Mouse (Mus musculus) megakaryocyte, embryonic 14.5 days (primary cell): ENCODE results near the gene Helt. TPM values are rescaled to one million over a fixed set of nuclear protein-coding genes. Genes with fewer than 3 reads are reported as not detected.
A peak's percentile ranks its signal among the peaks of the same experiment; 100 is the strongest.
"Not testable (repeated sequence)": the region's sequence is repeated elsewhere in the genome, so short reads cannot be mapped to it uniquely, and the experiment has no call there.

ENCODE experiments used
- H3K27me3 ChIP-seq: replicated peaks from 2 replicates; pipeline ENCODE3; 2012; ENCODE audit warnings: inconsistent platforms
- H3K36me3 ChIP-seq: replicated peaks from 2 replicates; pipeline ENCODE3; 2012; ENCODE audit warnings: low read length, inconsistent platforms, mixed read lengths
- H3K4me1 ChIP-seq: 2 replicates; pipeline ENCODE4 v1.6.1; 2012; ENCODE audit warnings: inconsistent platforms
- H3K4me3 ChIP-seq: replicated peaks from 2 replicates; pipeline ENCODE3; 2012; ENCODE audit warnings: moderate library complexity, mild to moderate bottlenecking, inconsistent platforms
- H3K9me3 ChIP-seq: 2 replicates; pipeline ENCODE4 v1.6.1; 2012; ENCODE audit warnings: inconsistent platforms
- FLI1 ChIP-seq: IDR thresholded peaks from 2 replicates; pipeline ENCODE4 v1.6.1; 2012; ENCODE audit warnings: low read length, inconsistent platforms, mixed read lengths
- GATA1 ChIP-seq: IDR thresholded peaks from 3 replicates; pipeline ENCODE4 v1.6.1; 2012; ENCODE audit warnings: mixed read lengths, low read length, inconsistent platforms, borderline replicate concordance
- polyA plus RNA-seq: library from polyadenylated mRNA; stranded (reverse); fragments of >175 nt; gene quantifications from 2 replicates; pipeline ENCODE4 v1.2.3, GENCODE M21; 2012; ENCODE audit warnings: low replicate concordance; ENCODE audit not compliant: insufficient read depth

Gene Helt
- polyA plus RNA-seq, 1 experiment: not detected

GRCm38 (mm10) chr8:46285980-46286379 lies 8.5 kb downstream of the Helt start:
- no peaks in the 10 kb centered on the region for H3K36me3 ChIP-seq
- H3K4me1 ChIP-seq: peaks cover 6% of the 10 kb centered on the region
- TF ChIP-seq FLI1: no peak
- no peak for TF ChIP-seq GATA1
- no peak overlapping the region for H3K4me3 ChIP-seq
- H3K27me3 ChIP-seq: peaks cover 22% of the 10 kb centered on the region
- H3K9me3 ChIP-seq: 0 out of 2 replicates have a peak, but pooled peaks cover 4% of the 10 kb centered on the region

GRCm38 (mm10) chr8:46281536-46281935 lies 12.9 kb downstream of the Helt start:
- Histone ChIP-seq H3K4me1 (peaks cover 17% of the 10 kb centered on the region), H3K4me3 (no peak overlapping the region), H3K27me3 (peaks cover 5% of the 10 kb centered on the region), H3K9me3 (0 out of 2 replicates have a peak, but pooled peaks cover 3% of the 10 kb centered on the region), H3K36me3 (no peaks in the 10 kb centered on the region)
- TF ChIP-seq FLI1 (no peak), GATA1 (no peak)

DNA sequence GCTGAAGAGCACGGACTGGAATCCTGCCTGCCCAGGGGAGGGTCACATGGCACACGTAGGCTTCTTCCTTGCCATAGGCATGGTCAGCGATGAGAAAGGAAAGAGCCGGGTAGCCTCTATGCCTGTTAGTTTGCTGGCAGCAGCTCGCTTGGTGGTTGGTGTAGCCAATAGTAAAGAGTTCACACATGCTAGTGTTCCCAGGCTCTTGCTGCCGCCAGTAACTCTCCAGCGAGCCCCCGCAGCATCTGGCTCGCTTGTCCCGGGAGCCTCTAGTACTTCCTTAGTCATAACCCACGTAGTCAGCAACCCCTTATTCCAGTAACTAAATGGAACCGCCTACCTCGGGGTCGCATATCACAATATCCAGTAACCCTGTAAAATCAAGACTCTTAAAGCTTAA lies 17.5 kb downstream of the Helt start:
- peaks cover 9% of the 10 kb centered on the region for H3K9me3 ChIP-seq
- H3K4me1 ChIP-seq: peaks cover 17% of the 10 kb centered on the region
- no peaks in the 10 kb centered on the region for H3K36me3 ChIP-seq
- peaks cover 4% of the 10 kb centered on the region for H3K27me3 ChIP-seq
- TF ChIP-seq FLI1: no peak
- no peak for TF ChIP-seq GATA1
- H3K4me3 ChIP-seq: no peak overlapping the region

GRCm38 (mm10) chr8:46270741-46271140 lies 23.7 kb downstream of the Helt start:
- Histone ChIP-seq H3K4me3 (no peak overlapping the region), H3K27me3 (peaks cover 3% of the 10 kb centered on the region), H3K36me3 (no peaks in the 10 kb centered on the region), H3K4me1 (no peaks in the 10 kb centered on the region), H3K9me3 (no peaks in the 10 kb centered on the region)
- TF ChIP-seq GATA1 (no peak), FLI1 (no peak)

GRCm38 (mm10) chr8:46270147-46270546 lies 24.3 kb downstream of the Helt start:
- no peak overlapping the region for H3K4me3 ChIP-seq
- H3K27me3 ChIP-seq: peaks cover 3% of the 10 kb centered on the region
- no peaks in the 10 kb centered on the region for H3K9me3 ChIP-seq
- H3K36me3 ChIP-seq: no peaks in the 10 kb centered on the region
- H3K4me1 ChIP-seq: no peaks in the 10 kb centered on the region
- TF ChIP-seq GATA1 (no peak), FLI1 (no peak)

DNA sequence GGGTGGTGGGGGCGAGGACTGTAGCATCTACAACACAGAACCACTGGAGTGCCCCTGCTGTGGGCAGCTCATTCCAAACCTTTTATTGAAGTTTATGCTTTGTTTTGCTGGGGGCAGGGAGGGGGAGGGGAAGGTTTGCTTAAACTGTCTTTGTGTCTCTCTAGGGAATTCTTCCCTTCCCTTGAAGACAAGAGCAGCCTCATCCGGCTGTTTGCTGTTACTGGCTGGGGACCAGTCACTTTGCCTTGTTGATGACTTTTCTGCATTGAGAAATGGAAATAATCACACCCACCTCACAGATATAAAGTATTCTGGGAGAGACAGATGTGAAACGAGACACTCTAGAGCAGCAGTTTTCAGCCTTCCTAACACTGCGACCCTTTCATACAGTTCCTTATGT lies 27.7 kb downstream of the Helt start:
- no peak for TF ChIP-seq GATA1
- no peak for TF ChIP-seq FLI1
- no peaks in the 10 kb centered on the region for H3K9me3 ChIP-seq
- H3K4me3 ChIP-seq: no peak overlapping the region
- H3K27me3 ChIP-seq: peaks cover 3% of the 10 kb centered on the region
- no peaks in the 10 kb centered on the region for H3K36me3 ChIP-seq
- H3K4me1 ChIP-seq: no peaks in the 10 kb centered on the region

GRCm38 (mm10) chr8:46264206-46264605 lies 30.3 kb downstream of the Helt start:
- H3K36me3 ChIP-seq, H3K27me3 ChIP-seq, H3K9me3 ChIP-seq, H3K4me3 ChIP-seq, H3K4me1 ChIP-seq: not testable (repeated sequence)

GRCm38 (mm10) chr8:46257921-46258682 lies 36.4 kb downstream of the Helt start:
- peaks cover 7% of the 10 kb centered on the region for H3K9me3 ChIP-seq
- TF ChIP-seq GATA1: no peak
- no peak for TF ChIP-seq FLI1
- no peaks in the 10 kb centered on the region for H3K27me3 ChIP-seq
- H3K4me3 ChIP-seq: no peak overlapping the region
- no peaks in the 10 kb centered on the region for H3K36me3 ChIP-seq
- H3K4me1 ChIP-seq: no peaks in the 10 kb centered on the region

DNA sequence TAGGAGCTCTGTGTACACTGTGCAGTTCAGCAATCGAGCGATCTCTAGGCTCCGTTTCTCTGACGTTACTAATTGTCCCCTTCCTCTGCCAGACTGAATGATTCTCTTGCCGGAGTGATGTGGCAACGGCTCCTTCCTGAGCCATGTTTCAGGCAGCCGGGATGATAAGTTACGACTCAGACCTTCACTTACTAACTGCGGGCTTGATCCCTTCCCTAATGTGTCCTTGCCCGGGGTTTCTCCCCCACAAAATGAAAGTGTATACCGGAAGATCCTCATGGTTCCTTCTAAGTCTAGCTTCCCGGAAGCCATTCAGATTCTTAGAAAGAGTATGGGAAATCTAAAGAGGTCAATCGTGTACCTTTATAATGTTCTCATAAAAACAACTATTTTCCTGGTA lies 42.0 kb downstream of the Helt start:
- Histone ChIP-seq H3K9me3 (peaks cover 3% of the 10 kb centered on the region; the same call in 1 of the 2 replicates), H3K4me1 (no peaks in the 10 kb centered on the region), H3K4me3 (peak overlapping the region; percentile 67), H3K27me3 (peaks cover 20% of the 10 kb centered on the region), H3K36me3 (no peaks in the 10 kb centered on the region)
- TF ChIP-seq GATA1 (no peak), FLI1 (no peak)

DNA sequence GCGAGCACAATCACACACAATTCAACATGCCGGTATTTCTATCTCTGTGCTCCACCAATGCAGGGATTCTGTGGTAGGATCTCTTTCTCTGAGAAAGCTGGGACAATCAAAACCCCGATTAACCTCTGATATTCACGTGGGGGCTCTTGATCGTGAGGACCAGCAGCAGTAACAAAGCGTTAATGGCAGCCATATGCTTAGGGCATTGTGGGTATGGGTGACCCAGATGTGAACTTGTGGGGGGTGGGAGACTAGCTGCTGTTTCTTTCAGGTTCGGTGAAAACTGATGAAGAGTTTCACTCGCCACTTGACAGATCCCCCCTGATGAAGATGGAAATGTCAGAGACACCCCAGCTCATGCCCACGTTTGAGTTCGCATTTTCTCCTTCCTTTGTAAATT lies 42.9 kb downstream of the Helt start:
- Histone ChIP-seq H3K36me3 (no peaks in the 10 kb centered on the region), H3K4me3 (no peak overlapping the region), H3K27me3 (peaks cover 21% of the 10 kb centered on the region), H3K9me3 (peaks cover 3% of the 10 kb centered on the region; the same call in 1 of the 2 replicates), H3K4me1 (no peaks in the 10 kb centered on the region)
- TF ChIP-seq FLI1: no peak
- no peak for TF ChIP-seq GATA1

GRCm38 (mm10) chr8:46246346-46246745 lies 48.1 kb downstream of the Helt start:
- H3K4me3 ChIP-seq: no peak overlapping the region
- H3K27me3 ChIP-seq: peaks cover 20% of the 10 kb centered on the region
- TF ChIP-seq GATA1: no peak
- TF ChIP-seq FLI1: no peak
- peaks cover 3% of the 10 kb centered on the region; the same call in 1 of the 2 replicates for H3K9me3 ChIP-seq
- H3K4me1 ChIP-seq: peaks cover 10% of the 10 kb centered on the region
- H3K36me3 ChIP-seq: no peaks in the 10 kb centered on the region
